Mouse (Mus musculus) hindbrain, embryonic 16.5 days (tissue): ENCODE measurements around the gene Chst11. TPM values are rescaled to one million over a fixed set of nuclear protein-coding genes. Genes with fewer than 3 reads are reported as not detected.
A peak's percentile ranks its signal among the peaks of the same experiment; 100 is the strongest.

Source experiments
- ATAC-seq: fragments of 200-750 bp; cut with Nextera tagmentation; 2 replicates; pipeline ENCODE4 v1.8.0; 2017; ENCODE audit warnings: moderate TSS enrichment, moderate library complexity
- H3K27ac ChIP-seq: fragments of 300-500 bp; sonication (generic); 2 replicates; pipeline ENCODE4 v1.5.1; 2014; ENCODE audit warnings: low read depth, mild to moderate bottlenecking, control low read depth, low read length, moderate library complexity
- H3K27me3 ChIP-seq: fragments of 300-500 bp; sonication (generic); replicated peaks from 2 replicates; pipeline ENCODE4 v1.6.1; 2014; ENCODE audit warnings: low read length; ENCODE audit not compliant: control insufficient read depth, insufficient read depth
- H3K36me3 ChIP-seq: fragments of 300-500 bp; sonication (generic); 2 replicates; pipeline ENCODE4 v1.6.1; 2014; ENCODE audit warnings: mild to moderate bottlenecking, low read length, moderate library complexity, mixed read lengths; ENCODE audit not compliant: control insufficient read depth, insufficient read depth
- H3K4me1 ChIP-seq: fragments of 300-500 bp; sonication (generic); 2 replicates; pipeline ENCODE4 v1.6.1; 2014; ENCODE audit warnings: low read depth, low read length; ENCODE audit not compliant: control insufficient read depth, insufficient read depth
- H3K4me2 ChIP-seq: fragments of 300-500 bp; sonication (generic); 2 replicates; pipeline ENCODE4 v1.6.1; 2014; ENCODE audit warnings: mild to moderate bottlenecking, low read length, control low read depth, moderate library complexity
- H3K4me3 ChIP-seq: fragments of 300-500 bp; sonication (generic); 2 replicates; pipeline ENCODE4 v1.5.1; 2014; ENCODE audit warnings: mild to moderate bottlenecking, low read length, control low read depth, moderate library complexity
- H3K9ac ChIP-seq: fragments of 300-500 bp; sonication (generic); 2 replicates; pipeline ENCODE4 v1.6.1; 2014; ENCODE audit warnings: low read depth, mild to moderate bottlenecking, control low read depth, low read length, moderate library complexity
- H3K9me3 ChIP-seq: fragments of 300-500 bp; sonication (generic); 2 replicates; pipeline ENCODE4 v1.6.1; 2014; ENCODE audit warnings: mild to moderate bottlenecking, low read length, moderate library complexity; ENCODE audit not compliant: control insufficient read depth
- WGBS: fragments of 180-500 bp; shearing (Covaris S2); extraction: QIAGEN DNeasy Blood & Tissue Kit; methylation state at CpG from one replicate; pipeline ENCODE4 v1.1.7; 2014; 5-methylcytosine and 5-hydroxymethylcytosine counted together
- polyA plus RNA-seq: library from polyadenylated mRNA; unstranded; fragments of >200 nt; fragmentation: Nextera tagmentation; extraction: Ambion mirVana; gene quantifications from 2 replicates; pipeline ENCODE4 v1.2.1, GENCODE M21; 2015

Chst11 gene
- polyA plus RNA-seq, 1 experiment from 2014 or later: 3.6 TPM

GRCm38 (mm10) chr10:83036340-83037045 lies 51.2 kb downstream of the Chst11 start:
- H3K4me1 ChIP-seq: peaks cover 6% of the 10 kb centered on the region; the same call in 1 of the 2 replicates
- H3K36me3 ChIP-seq: no peaks in the 10 kb centered on the region
- WGBS: 59% methylated on average over 20 of the region's 20 CpGs
- peak; percentile 28; the same call in 1 of the 2 replicates for ATAC-seq
- H3K9ac ChIP-seq: no peak overlapping the region
- H3K9me3 ChIP-seq: no peaks in the 10 kb centered on the region
- H3K4me2 ChIP-seq: no peak overlapping the region
- no peaks in the 10 kb centered on the region for H3K27me3 ChIP-seq
- H3K27ac ChIP-seq: 0 out of 2 replicates have a peak overlapping the region, but pooled peaks have one; percentile 19
- no peak overlapping the region for H3K4me3 ChIP-seq

GRCm38 (mm10) chr10:83038166-83038565 lies 52.9 kb downstream of the Chst11 start:
- WGBS: 90% methylated on average over 9 of the region's 9 CpGs
- Histone ChIP-seq H3K27me3 (no peaks in the 10 kb centered on the region), H3K4me2 (no peak overlapping the region), H3K4me3 (no peak overlapping the region), H3K27ac (no peak overlapping the region), H3K36me3 (no peaks in the 10 kb centered on the region), H3K9ac (no peak overlapping the region), H3K4me1 (peaks cover 14% of the 10 kb centered on the region), H3K9me3 (no peaks in the 10 kb centered on the region)
- ATAC-seq: no peak

- 87% methylated on average over 10 of the region's 10 CpGs for WGBS
- Histone ChIP-seq H3K27ac (no peak overlapping the region), H3K27me3 (no peaks in the 10 kb centered on the region), H3K4me3 (no peak overlapping the region), H3K4me2 (no peak overlapping the region), H3K36me3 (no peaks in the 10 kb centered on the region), H3K9ac (no peak overlapping the region), H3K9me3 (no peaks in the 10 kb centered on the region), H3K4me1 (peaks cover 18% of the 10 kb centered on the region)
- ATAC-seq: no peak
These were observed 54.1 kb downstream of the Chst11 start for GRCm38 (mm10) chr10:83039414-83039813.

- no peaks in the 10 kb centered on the region for H3K27me3 ChIP-seq
- ATAC-seq: no peak
- WGBS: 62% methylated on average over 9 of the region's 9 CpGs
These were observed 56.6 kb downstream of the Chst11 start for GRCm38 (mm10) chr10:83041875-83042274.

GRCm38 (mm10) chr10:83042613-83043477 lies 57.5 kb downstream of the Chst11 start:
- peak; percentile 71; the same call in 1 of the 2 replicates for ATAC-seq
- Histone ChIP-seq H3K4me3 (no peak overlapping the region), H3K9me3 (no peaks in the 10 kb centered on the region), H3K9ac (0 out of 2 replicates have a peak overlapping the region, but pooled peaks have one; percentile 20), H3K27me3 (no peaks in the 10 kb centered on the region), H3K4me2 (no peak overlapping the region), H3K36me3 (no peaks in the 10 kb centered on the region), H3K4me1 (peaks cover 13% of the 10 kb centered on the region), H3K27ac (peak overlapping the region; percentile 6)
- WGBS: 20% methylated on average over 10 of the region's 10 CpGs

More at GRCm38 (mm10) chr10:83041875-83042274, 56.6 kb downstream of the Chst11 start:
- no peak overlapping the region for H3K27ac ChIP-seq
- peaks cover 15% of the 10 kb centered on the region for H3K4me1 ChIP-seq
- no peaks in the 10 kb centered on the region for H3K36me3 ChIP-seq
- H3K4me3 ChIP-seq: no peak overlapping the region
- no peaks in the 10 kb centered on the region for H3K9me3 ChIP-seq
- no peak overlapping the region for H3K4me2 ChIP-seq
- H3K9ac ChIP-seq: no peak overlapping the region

- Histone ChIP-seq H3K4me3 (no peak overlapping the region), H3K27me3 (no peaks in the 10 kb centered on the region), H3K4me2 (no peak overlapping the region), H3K36me3 (no peaks in the 10 kb centered on the region), H3K4me1 (peaks cover 13% of the 10 kb centered on the region), H3K9ac (no peak overlapping the region), H3K9me3 (no peaks in the 10 kb centered on the region), H3K27ac (0 out of 2 replicates have a peak overlapping the region, but pooled peaks have one; percentile 6)
- WGBS: 63% methylated on average over 2 of the region's 2 CpGs
- no peak for ATAC-seq
These were observed 58.4 kb downstream of the Chst11 start for GRCm38 (mm10) chr10:83043478-83044259.

GRCm38 (mm10) chr10:83049174-83049780 lies 64.0 kb downstream of the Chst11 start:
- peaks cover 12% of the 10 kb centered on the region for H3K4me1 ChIP-seq
- no peaks in the 10 kb centered on the region for H3K36me3 ChIP-seq
- ATAC-seq: peak; percentile 88
- no peaks in the 10 kb centered on the region for H3K27me3 ChIP-seq
- H3K27ac ChIP-seq: peak overlapping the region; percentile 71
- H3K9me3 ChIP-seq: no peaks in the 10 kb centered on the region
- H3K9ac ChIP-seq: peak overlapping the region; percentile 49; the same call in 1 of the 2 replicates
- H3K4me2 ChIP-seq: peak overlapping the region; percentile 38
- WGBS: 45% methylated on average over 12 of the region's 12 CpGs
- H3K4me3 ChIP-seq: no peak overlapping the region

- Histone ChIP-seq H3K4me2 (no peak overlapping the region), H3K9ac (no peak overlapping the region), H3K27me3 (no peaks in the 10 kb centered on the region), H3K4me3 (no peak overlapping the region), H3K27ac (no peak overlapping the region), H3K9me3 (no peaks in the 10 kb centered on the region), H3K4me1 (peaks cover 10% of the 10 kb centered on the region), H3K36me3 (no peaks in the 10 kb centered on the region)
- 88% methylated on average over 10 of the region's 10 CpGs for WGBS
- no peak for ATAC-seq
These were observed 68.7 kb downstream of the Chst11 start for GRCm38 (mm10) chr10:83053886-83054550.
